Mouse (Mus musculus) embryonic fibroblast, embryonic 13.5 days (primary cell): Measurements from ENCODE around the gene Qsox1. TPM values are rescaled to one million over a fixed set of nuclear protein-coding genes. Genes with fewer than 3 reads are reported as not detected.

Experiments used
- H3K27ac ChIP-seq: 2 replicates; pipeline ENCODE4 v1.5.1; 2012; ENCODE audit warnings: low read length, control low read depth, inconsistent platforms; ENCODE audit not compliant: insufficient read depth
- H3K4me1 ChIP-seq: 2 replicates; pipeline ENCODE4 v1.6.1; 2011; ENCODE audit warnings: low read length; ENCODE audit not compliant: control insufficient read depth, insufficient read depth
- H3K4me3 ChIP-seq: 2 replicates; pipeline ENCODE4 v1.5.1; 2011; ENCODE audit warnings: mild to moderate bottlenecking, control low read depth, low read length; ENCODE audit not compliant: insufficient read depth
- CTCF ChIP-seq: IDR thresholded peaks from 2 replicates; pipeline ENCODE4 v1.5.1; 2011; ENCODE audit warnings: mild to moderate bottlenecking, control low read depth, low read length, moderate library complexity, borderline replicate concordance; ENCODE audit not compliant: insufficient read depth
- POLR2A ChIP-seq: IDR thresholded peaks from 2 replicates; pipeline ENCODE4 v1.6.1; 2011; ENCODE audit warnings: low read depth, mild to moderate bottlenecking, control low read depth, low read length, moderate library complexity
- polyA plus RNA-seq: library from polyadenylated mRNA; stranded (reverse); fragments of >200 nt; gene quantifications from 2 replicates; pipeline ENCODE4 v1.2.4, GENCODE M21; 2011; ENCODE audit warnings: low read depth; ENCODE audit not compliant: missing spikeins, insufficient read length

Qsox1 gene
- polyA plus RNA-seq, 1 experiment, result 208 TPM

- Histone ChIP-seq H3K27ac (no peak overlapping the region), H3K4me3 (no peak overlapping the region), H3K4me1 (no peaks in the 10 kb centered on the region)
- no peak for TF ChIP-seq POLR2A
- TF ChIP-seq CTCF, result no peak
Observed at GRCm38 (mm10) chr1:155785886-155786285, 26.8 kb downstream of the Qsox1 start.

- no peak for TF ChIP-seq POLR2A
- peak; percentile 71; the same call in 1 of the 2 replicates for TF ChIP-seq CTCF
- Histone ChIP-seq H3K4me1 (no peaks in the 10 kb centered on the region), H3K27ac (no peak overlapping the region), H3K4me3 (no peak overlapping the region)
Observed at GRCm38 (mm10) chr1:155784343-155785205, 28.1 kb downstream of the Qsox1 start.

GRCm38 (mm10) chr1:155782382-155782781 is 30.3 kb downstream of the Qsox1 start:
- H3K4me3 ChIP-seq, result no peak overlapping the region
- no peak overlapping the region for H3K27ac ChIP-seq
- TF ChIP-seq POLR2A (no peak), CTCF (no peak)
- no peaks in the 10 kb centered on the region for H3K4me1 ChIP-seq

- Histone ChIP-seq H3K4me3 (no peak overlapping the region), H3K4me1 (no peaks in the 10 kb centered on the region), H3K27ac (no peak overlapping the region)
- TF ChIP-seq CTCF (no peak), POLR2A (no peak)
Observed at GRCm38 (mm10) chr1:155777641-155778625, 34.8 kb downstream of the Qsox1 start.

GRCm38 (mm10) chr1:155759167-155759566 is 53.5 kb downstream of the Qsox1 start:
- H3K27ac ChIP-seq, result no peak overlapping the region
- no peak overlapping the region for H3K4me3 ChIP-seq
- TF ChIP-seq CTCF, result no peak
- H3K4me1 ChIP-seq, result no peaks in the 10 kb centered on the region

- Histone ChIP-seq H3K4me1 (no peaks in the 10 kb centered on the region), H3K27ac (no peak overlapping the region), H3K4me3 (no peak overlapping the region)
- TF ChIP-seq CTCF, result no peak
- no peak for TF ChIP-seq POLR2A
Observed at GRCm38 (mm10) chr1:155758711-155759110, 54.0 kb downstream of the Qsox1 start.

GRCm38 (mm10) chr1:155757621-155758020 is 55.1 kb downstream of the Qsox1 start:
- no peak overlapping the region for H3K27ac ChIP-seq
- H3K4me3 ChIP-seq, result no peak overlapping the region
- no peaks in the 10 kb centered on the region for H3K4me1 ChIP-seq
- no peak for TF ChIP-seq POLR2A
- no peak for TF ChIP-seq CTCF

- Histone ChIP-seq H3K27ac (no peak overlapping the region), H3K4me1 (no peaks in the 10 kb centered on the region), H3K4me3 (no peak overlapping the region)
- no peak for TF ChIP-seq POLR2A
Observed at GRCm38 (mm10) chr1:155753411-155753810, 59.3 kb downstream of the Qsox1 start.

GRCm38 (mm10) chr1:155751484-155752255 is 61.0 kb downstream of the Qsox1 start, which contains the start of gene Lhx4:
Gene Lhx4 (minus strand): TSS chr1:155751684.
- Histone ChIP-seq H3K27ac (no peak within 1 kb of the TSS), H3K4me1 (no peaks in the 10 kb centered on the region), H3K4me3 (no peak within 1 kb of the TSS)
- TF ChIP-seq POLR2A, result no peak
- TF ChIP-seq CTCF, result no peak
